Mouse (Mus musculus) forebrain, embryonic 11.5 days (tissue): ENCODE measurements around the gene Gm10912. TPM values are rescaled to one million over a fixed set of nuclear protein-coding genes. Genes with fewer than 3 reads are reported as not detected.
"Not testable (repeated sequence)": the region's sequence is repeated elsewhere in the genome, so short reads cannot be mapped to it uniquely, and the experiment has no call there.

Experiments used
- ATAC-seq: fragments of 200-750 bp; cut with Nextera tagmentation; replicated peaks from 2 replicates; pipeline ENCODE4 v1.8.0; 2017; ENCODE audit warnings: moderate TSS enrichment; ENCODE audit not compliant: low FRiP score
- DNase-seq: peaks from one replicate; pipeline ENCODE4 v3.0.0-alpha.2; 2017; ENCODE audit warnings: low spot score
- H3K27ac ChIP-seq: fragments of 300-500 bp; sonication (generic); 2 replicates; pipeline ENCODE4 v1.5.1; 2014; ENCODE audit warnings: low read depth, low read length
- H3K27me3 ChIP-seq: fragments of 300-500 bp; sonication (generic); 2 replicates; pipeline ENCODE4 v1.6.1; 2014; ENCODE audit warnings: mild to moderate bottlenecking, low read length, mixed read lengths; ENCODE audit not compliant: control insufficient read depth, insufficient read depth
- H3K36me3 ChIP-seq: fragments of 300-500 bp; sonication (generic); 2 replicates; pipeline ENCODE4 v1.6.1; 2014; ENCODE audit warnings: mild to moderate bottlenecking, low read length, moderate library complexity, mixed read lengths; ENCODE audit not compliant: control insufficient read depth, insufficient read depth
- H3K4me1 ChIP-seq: fragments of 300-500 bp; sonication (generic); replicated peaks from 2 replicates; pipeline ENCODE4 v1.6.1; 2014; ENCODE audit warnings: low read length, mixed read lengths; ENCODE audit not compliant: control insufficient read depth, insufficient read depth
- H3K4me2 ChIP-seq: fragments of 300-500 bp; sonication (generic); 2 replicates; pipeline ENCODE4 v1.6.1; 2014; ENCODE audit warnings: low read depth, mild to moderate bottlenecking, low read length, moderate library complexity, mixed read lengths; ENCODE audit not compliant: severe bottlenecking
- H3K4me3 ChIP-seq: fragments of 300-500 bp; sonication (generic); 2 replicates; pipeline ENCODE4 v1.5.1; 2014; ENCODE audit warnings: low read depth, low read length
- H3K9ac ChIP-seq: fragments of 300-500 bp; sonication (generic); 2 replicates; pipeline ENCODE4 v1.6.1; 2014; ENCODE audit warnings: low read length
- H3K9me3 ChIP-seq: fragments of 300-500 bp; sonication (generic); 2 replicates; pipeline ENCODE4 v1.6.1; 2016; ENCODE audit warnings: low read length, mixed read lengths; ENCODE audit not compliant: control insufficient read depth
- WGBS: fragments of 180-500 bp; shearing (Covaris S2); extraction: QIAGEN DNeasy Blood & Tissue Kit; methylation state at CpG from one replicate; pipeline ENCODE4 v1.1.7; 2014; 5-methylcytosine and 5-hydroxymethylcytosine counted together
- polyA plus RNA-seq: library from polyadenylated mRNA; unstranded; fragments of >200 nt; fragmentation: Nextera tagmentation; extraction: Ambion mirVana; gene quantifications from 2 replicates; pipeline ENCODE4 v1.2.1, GENCODE M21; 2014

Gene Gm10912
- polyA plus RNA-seq, 1 experiment from 2014 or later: not detected

- ATAC-seq, H3K27ac ChIP-seq, H3K4me2 ChIP-seq, H3K4me1 ChIP-seq, H3K36me3 ChIP-seq, H3K9ac ChIP-seq, DNase-seq, H3K9me3 ChIP-seq, H3K27me3 ChIP-seq, H3K4me3 ChIP-seq: not testable (repeated sequence)
- WGBS: no CpG with 5 or more reads among the region's 1 CpGs
Measured at GRCm38 (mm10) chr2:104081436-104082050, 15.9 kb downstream of the Gm10912 start.

GRCm38 (mm10) chr2:104082474-104082873, 16.8 kb downstream of the Gm10912 start:
- Histone ChIP-seq H3K4me3 (no peak overlapping the region), H3K9ac (no peak overlapping the region), H3K27me3 (no peaks in the 10 kb centered on the region), H3K27ac (no peak overlapping the region), H3K4me2 (no peak overlapping the region), H3K36me3 (no peaks in the 10 kb centered on the region), H3K9me3 (no peaks in the 10 kb centered on the region), H3K4me1 (no peaks in the 10 kb centered on the region)
- no peak for DNase-seq
- no peak for ATAC-seq

DNA sequence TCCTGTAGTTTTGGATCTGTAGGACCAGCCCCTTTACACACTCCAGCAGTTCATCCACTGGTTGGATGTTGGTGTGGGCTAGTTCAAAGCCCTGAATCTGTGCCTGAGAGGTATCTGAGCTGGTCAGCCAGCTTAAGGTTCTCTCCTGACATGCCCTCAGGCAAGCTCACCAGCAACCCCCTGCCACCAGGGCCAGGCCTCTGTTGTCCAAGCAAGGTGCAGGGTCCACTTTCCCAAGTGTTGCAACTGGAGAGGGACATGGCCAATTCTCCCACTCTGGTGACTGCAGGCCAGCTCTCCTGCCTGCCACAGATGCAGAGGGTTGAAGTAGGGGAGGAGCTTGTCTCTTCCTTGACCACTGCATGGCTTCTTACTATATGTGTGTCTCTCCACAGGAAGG, 18.4 kb downstream of the Gm10912 start:
- not testable (repeated sequence) for H3K9ac ChIP-seq, ATAC-seq, H3K4me1 ChIP-seq, H3K4me3 ChIP-seq, H3K4me2 ChIP-seq, H3K36me3 ChIP-seq, DNase-seq, H3K27ac ChIP-seq, H3K9me3 ChIP-seq, H3K27me3 ChIP-seq

DNA sequence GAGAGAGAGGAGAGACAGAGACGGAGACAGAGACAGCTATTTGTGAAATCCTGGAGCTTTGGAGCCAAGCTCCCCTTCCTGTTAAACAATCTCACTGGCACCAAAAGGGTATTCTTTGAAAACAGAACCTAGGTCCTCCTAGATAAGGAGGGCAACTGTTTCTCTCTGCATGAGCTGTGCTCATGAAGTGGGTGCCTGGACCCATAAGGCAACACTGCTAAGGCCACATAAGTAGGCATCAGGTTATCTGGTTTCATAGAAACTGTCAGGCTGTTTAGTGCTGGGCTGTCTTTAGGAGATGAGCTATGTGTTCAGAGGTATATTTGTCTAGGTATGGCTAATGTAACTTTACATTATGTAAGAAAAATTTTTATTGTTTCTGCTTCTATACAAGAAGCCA, 21.9 kb downstream of the Gm10912 start:
- not testable (repeated sequence) for H3K27me3 ChIP-seq, DNase-seq, H3K4me3 ChIP-seq, H3K4me2 ChIP-seq, H3K36me3 ChIP-seq, H3K27ac ChIP-seq, H3K9ac ChIP-seq, ATAC-seq, H3K9me3 ChIP-seq, H3K4me1 ChIP-seq
- 89% methylated on average over 1 of the region's 1 CpGs for WGBS

DNA sequence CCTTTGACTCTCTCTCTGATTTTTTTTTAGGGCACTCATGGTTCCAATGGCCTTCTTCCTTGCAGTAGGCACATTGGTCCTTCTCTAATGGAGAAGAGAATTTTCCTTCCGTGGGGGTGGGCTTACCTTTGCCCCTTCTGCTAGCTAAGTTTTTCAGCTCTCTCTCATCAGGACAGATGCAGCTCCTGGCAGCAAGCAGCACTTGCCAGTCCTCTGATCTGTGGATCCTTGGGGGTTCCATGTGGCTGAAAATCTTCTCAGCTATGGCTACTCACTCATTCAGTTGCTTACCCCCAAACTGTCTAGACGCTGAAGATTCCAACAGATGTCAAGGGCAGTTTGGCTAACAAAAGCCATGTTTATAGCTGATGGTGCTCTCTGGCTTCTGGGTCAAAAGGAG, 27.7 kb downstream of the Gm10912 start:
- Histone ChIP-seq H3K4me3 (no peak overlapping the region), H3K36me3 (no peaks in the 10 kb centered on the region), H3K9ac (no peak overlapping the region), H3K4me2 (no peak overlapping the region), H3K27me3 (no peaks in the 10 kb centered on the region), H3K4me1 (no peaks in the 10 kb centered on the region), H3K9me3 (no peaks in the 10 kb centered on the region), H3K27ac (no peak overlapping the region)
- 88% methylated on average over 2 of the region's 2 CpGs for WGBS
- ATAC-seq (no peak), DNase-seq (no peak)

DNA sequence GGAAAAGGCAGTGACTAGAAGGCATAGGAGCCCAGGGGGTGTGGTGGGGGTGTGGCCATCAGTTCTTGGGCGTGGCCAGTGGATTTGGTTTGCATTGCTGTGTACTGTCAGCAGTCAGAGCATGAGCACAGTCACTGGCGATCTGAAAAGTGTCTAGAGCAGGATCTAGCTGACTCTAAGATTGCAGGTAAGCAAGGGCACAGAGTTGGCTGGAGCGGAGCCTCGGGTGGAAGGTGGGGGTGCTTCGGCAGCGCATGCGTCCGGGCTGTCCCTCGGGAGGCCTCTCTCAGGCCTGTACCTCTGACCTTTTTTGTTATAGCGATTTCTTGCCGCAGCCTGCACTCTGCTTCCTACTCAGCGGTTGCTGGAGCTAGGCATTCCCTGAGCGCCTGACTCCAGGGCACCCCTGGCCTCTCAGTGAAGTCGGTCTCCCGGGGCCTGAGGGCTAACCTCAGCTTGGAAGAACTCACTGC, 30.2 kb downstream of the Gm10912 start, which contains the start of gene Cd59a:
Gene Cd59a, plus strand, starts transcription at position 61 of the 473 bp plus-strand sequence.
- Histone ChIP-seq H3K4me3 (peak within 1 kb of the TSS; percentile 36), H3K27ac (peak within 1 kb of the TSS; percentile 21; the same call in 1 of the 2 replicates), H3K27me3 (no peaks in the 10 kb centered on the region), H3K4me1 (no peaks in the 10 kb centered on the region), H3K4me2 (peak within 1 kb of the TSS; percentile 50), H3K36me3 (no peaks in the 10 kb centered on the region), H3K9ac (peak within 1 kb of the TSS; percentile 56), H3K9me3 (no peaks in the 10 kb centered on the region)
- ATAC-seq (peak; percentile 88), DNase-seq (peak; percentile 83)
- WGBS: 5% methylated on average over 15 of the region's 15 CpGs

GRCm38 (mm10) chr2:104096256-104096655, 30.6 kb downstream of the Gm10912 start:
- Histone ChIP-seq H3K4me2 (peak overlapping the region; percentile 50), H3K27me3 (no peaks in the 10 kb centered on the region), H3K9me3 (no peaks in the 10 kb centered on the region), H3K9ac (peak overlapping the region; percentile 56), H3K4me1 (no peaks in the 10 kb centered on the region), H3K27ac (peak overlapping the region; percentile 21; the same call in 1 of the 2 replicates), H3K36me3 (no peaks in the 10 kb centered on the region), H3K4me3 (peak overlapping the region; percentile 36)
- no peak for ATAC-seq
- no peak for DNase-seq
- WGBS: 47% methylated on average over 10 of the region's 10 CpGs

DNA sequence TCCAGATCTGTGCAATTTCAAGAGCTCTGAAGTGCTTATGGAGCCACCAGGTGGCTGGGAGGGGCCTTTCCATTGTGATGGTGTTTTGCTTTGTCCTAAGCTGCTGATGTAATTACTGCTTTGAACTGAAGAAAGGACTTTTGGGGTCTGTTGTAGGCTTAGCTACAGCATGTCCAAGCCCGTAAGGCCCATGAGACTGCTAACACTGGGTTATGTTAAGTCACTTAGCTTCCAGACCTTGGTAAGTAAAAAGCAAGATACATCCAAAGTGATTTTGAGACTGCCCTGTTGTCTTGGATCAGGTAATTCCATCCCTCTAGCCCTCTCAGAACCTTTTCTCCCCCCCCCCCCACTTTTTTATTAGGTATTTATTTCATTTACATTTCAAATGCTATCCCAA, 31.2 kb downstream of the Gm10912 start:
- H3K4me2 ChIP-seq, ATAC-seq, DNase-seq, H3K27ac ChIP-seq, H3K9me3 ChIP-seq, H3K4me1 ChIP-seq, H3K36me3 ChIP-seq, H3K4me3 ChIP-seq, H3K27me3 ChIP-seq, H3K9ac ChIP-seq: not testable (repeated sequence)
- 41% methylated on average over 1 of the region's 1 CpGs for WGBS

DNA sequence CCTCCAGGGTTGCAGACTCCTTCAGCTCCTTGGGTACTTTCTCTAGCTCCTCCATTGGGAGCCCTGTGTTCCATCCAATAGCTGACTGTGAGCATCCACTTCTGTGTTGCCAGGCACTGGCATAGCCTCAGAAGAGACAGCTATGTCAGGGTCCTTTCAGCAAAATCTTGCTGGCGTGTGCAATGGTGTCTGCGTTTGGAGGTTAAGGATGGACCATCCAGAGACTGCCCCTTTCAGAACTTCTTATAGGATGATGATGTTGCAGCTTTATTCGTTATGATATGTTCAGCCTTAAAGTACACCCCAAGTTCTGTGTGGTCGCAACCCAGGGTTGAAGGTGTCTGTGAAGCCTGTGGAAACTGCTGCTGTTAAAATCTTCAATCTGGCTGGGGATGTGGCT, 31.8 kb downstream of the Gm10912 start:
- H3K27ac ChIP-seq: not testable (repeated sequence)

More for the DNA sequence above, 31.8 kb downstream of the Gm10912 start:
- H3K27me3 ChIP-seq, DNase-seq, H3K9me3 ChIP-seq, ATAC-seq, H3K4me3 ChIP-seq, H3K4me2 ChIP-seq, H3K4me1 ChIP-seq, H3K36me3 ChIP-seq, H3K9ac ChIP-seq: not testable (repeated sequence)
- WGBS: 96% methylated on average over 4 of the region's 4 CpGs
